Mouse (Mus musculus) MN1 (cell line): Measurements from ENCODE around the gene Dgcr2.

ENCODE experiments used
- DNase-seq: peaks from one replicate; pipeline ENCODE4 v3.0.0-alpha.2; 2016; ENCODE audit warnings: low spot score

The Dgcr2 gene

GRCm38 (mm10) chr16:17911052-17911595 lies 12.8 kb upstream of the Dgcr2 start, which contains the start of gene Ess2:
Gene Ess2, minus strand, starts transcription at chr16:17911348.
- DNase-seq, result peak; percentile 96

- DNase-seq, result no peak
Observed at GRCm38 (mm10) chr16:17896091-17896490, 2.3 kb downstream of the Dgcr2 start.

- no peak for DNase-seq
Observed at GRCm38 (mm10) chr16:17893923-17894322, 4.4 kb downstream of the Dgcr2 start, which contains the start of gene Tssk1. Gene Tssk1, plus strand, starts transcription at chr16:17894223.

- DNase-seq, result peak; percentile 16
Observed at GRCm38 (mm10) chr16:17892606-17893005, 5.8 kb downstream of the Dgcr2 start.

GRCm38 (mm10) chr16:17891567-17891959 lies 6.8 kb downstream of the Dgcr2 start, which contains the start of gene Gm20518:
Gene Gm20518, minus strand, starts transcription at chr16:17891671.
- DNase-seq, result peak; percentile 97

GRCm38 (mm10) chr16:17890917-17891566 lies 7.3 kb downstream of the Dgcr2 start:
- peak; percentile 93 for DNase-seq

- DNase-seq, result peak; percentile 15
Observed at GRCm38 (mm10) chr16:17890342-17890727, 8.0 kb downstream of the Dgcr2 start.

GRCm38 (mm10) chr16:17889689-17890341 lies 8.5 kb downstream of the Dgcr2 start:
- no peak for DNase-seq

GRCm38 (mm10) chr16:17884116-17884515 lies 14.2 kb downstream of the Dgcr2 start:
- DNase-seq, result no peak

- DNase-seq, result no peak
Observed at GRCm38 (mm10) chr16:17882196-17882595, 16.2 kb downstream of the Dgcr2 start.

GRCm38 (mm10) chr16:17879571-17879970 lies 18.8 kb downstream of the Dgcr2 start:
- no peak for DNase-seq

- DNase-seq, result no peak
Observed at GRCm38 (mm10) chr16:17876096-17876495, 22.3 kb downstream of the Dgcr2 start.

GRCm38 (mm10) chr16:17875174-17875573 lies 23.2 kb downstream of the Dgcr2 start:
- no peak for DNase-seq

- DNase-seq, result no peak
Observed at GRCm38 (mm10) chr16:17872995-17873394, 25.4 kb downstream of the Dgcr2 start.

- DNase-seq, result no peak
Observed at GRCm38 (mm10) chr16:17871248-17871647, 27.1 kb downstream of the Dgcr2 start.

GRCm38 (mm10) chr16:17865770-17866169 lies 32.6 kb downstream of the Dgcr2 start:
- no peak for DNase-seq

- DNase-seq, result no peak
Observed at GRCm38 (mm10) chr16:17865293-17865692, 33.1 kb downstream of the Dgcr2 start.

- peak; percentile 38 for DNase-seq
Observed at GRCm38 (mm10) chr16:17858592-17858991, 39.8 kb downstream of the Dgcr2 start.

GRCm38 (mm10) chr16:17857157-17857556 lies 41.2 kb downstream of the Dgcr2 start:
- DNase-seq, result no peak

- DNase-seq, result no peak
Observed at GRCm38 (mm10) chr16:17853263-17853662, 45.1 kb downstream of the Dgcr2 start.

- DNase-seq, result no peak
Observed at GRCm38 (mm10) chr16:17851860-17852259, 46.5 kb downstream of the Dgcr2 start.

GRCm38 (mm10) chr16:17851331-17851730 lies 47.0 kb downstream of the Dgcr2 start:
- DNase-seq, result no peak

GRCm38 (mm10) chr16:17849486-17849885 lies 48.9 kb downstream of the Dgcr2 start:
- no peak for DNase-seq
